Mouse (Mus musculus) heart, embryonic 12.5 days (tissue): Measurements from ENCODE around the gene Aloxe3. TPM values are rescaled to one million over a fixed set of nuclear protein-coding genes. Genes with fewer than 3 reads are reported as not detected.

ENCODE experiments used
- ATAC-seq: fragments of 200-750 bp; cut with Nextera tagmentation; 2 replicates; pipeline ENCODE4 v1.8.0; 2017; ENCODE audit warnings: moderate TSS enrichment, moderate library complexity; ENCODE audit not compliant: insufficient number of reproducible peaks, low FRiP score
- H3K27ac ChIP-seq: fragments of 300-500 bp; sonication (generic); 2 replicates; pipeline ENCODE4 v1.5.1; 2016; ENCODE audit warnings: mild to moderate bottlenecking, moderate library complexity; ENCODE audit not compliant: poor library complexity, severe bottlenecking
- H3K27me3 ChIP-seq: fragments of 300-500 bp; sonication (generic); replicated peaks from 2 replicates; pipeline ENCODE4 v1.6.1; 2016; ENCODE audit warnings: mild to moderate bottlenecking, moderate library complexity
- H3K36me3 ChIP-seq: fragments of 300-500 bp; sonication (generic); 2 replicates; pipeline ENCODE4 v1.6.1; 2016; ENCODE audit warnings: mild to moderate bottlenecking, moderate library complexity
- H3K4me1 ChIP-seq: fragments of 300-500 bp; sonication (generic); replicated peaks from 2 replicates; pipeline ENCODE4 v1.6.1; 2016; ENCODE audit warnings: mild to moderate bottlenecking
- H3K4me2 ChIP-seq: fragments of 300-500 bp; sonication (generic); 2 replicates; pipeline ENCODE4 v1.6.1; 2016; ENCODE audit warnings: mild to moderate bottlenecking, moderate library complexity
- H3K4me3 ChIP-seq: fragments of 300-500 bp; sonication (generic); 2 replicates; pipeline ENCODE4 v1.5.1; 2016; ENCODE audit warnings: mild to moderate bottlenecking
- H3K9ac ChIP-seq: fragments of 300-500 bp; sonication (generic); 2 replicates; pipeline ENCODE4 v1.6.1; 2016; ENCODE audit warnings: mild to moderate bottlenecking, moderate library complexity
- H3K9me3 ChIP-seq: fragments of 300-500 bp; sonication (generic); replicated peaks from 2 replicates; pipeline ENCODE4 v1.6.1; 2016; ENCODE audit warnings: mild to moderate bottlenecking, moderate library complexity
- WGBS: fragments of 180-500 bp; shearing (Covaris S2); methylation state at CpG from one replicate; pipeline ENCODE4 v1.1.7; 2016; 5-methylcytosine and 5-hydroxymethylcytosine counted together
- polyA plus RNA-seq: library from polyadenylated mRNA; unstranded; fragments of >200 nt; fragmentation: Nextera tagmentation; extraction: Ambion mirVana; gene quantifications from 2 replicates; pipeline ENCODE4 v1.2.1, GENCODE M21; 2016

Aloxe3 gene
- polyA plus RNA-seq, 1 experiment from 2014 or later: 0.54 TPM

GRCm38 (mm10) chr11:69102403-69102725 lies 23.3 kb upstream of the Aloxe3 start:
- ATAC-seq: no peak
- 89% methylated on average over 7 of the region's 7 CpGs for WGBS

GRCm38 (mm10) chr11:69103121-69103520 lies 22.6 kb upstream of the Aloxe3 start:
- WGBS: 89% methylated on average over 14 of the region's 14 CpGs
- ATAC-seq: no peak
- H3K36me3 ChIP-seq: peaks cover 77% of the 10 kb centered on the region

More at GRCm38 (mm10) chr11:69102403-69102725, 23.3 kb upstream of the Aloxe3 start:
- Histone ChIP-seq H3K4me3 (no peak overlapping the region), H3K36me3 (peaks cover 69% of the 10 kb centered on the region), H3K4me1 (peaks cover 35% of the 10 kb centered on the region), H3K27me3 (no peaks in the 10 kb centered on the region), H3K27ac (no peak overlapping the region), H3K9ac (no peak overlapping the region), H3K4me2 (no peak overlapping the region), H3K9me3 (no peaks in the 10 kb centered on the region)

GRCm38 (mm10) chr11:69103531-69104435 lies 21.9 kb upstream of the Aloxe3 start:
- ATAC-seq: no peak
- Histone ChIP-seq H3K27me3 (no peaks in the 10 kb centered on the region), H3K9me3 (no peaks in the 10 kb centered on the region), H3K36me3 (peaks cover 83% of the 10 kb centered on the region), H3K9ac (no peak overlapping the region), H3K4me1 (peaks cover 22% of the 10 kb centered on the region), H3K27ac (no peak overlapping the region), H3K4me2 (no peak overlapping the region), H3K4me3 (no peak overlapping the region)
- WGBS: 87% methylated on average over 15 of the region's 15 CpGs

More at GRCm38 (mm10) chr11:69103121-69103520, 22.6 kb upstream of the Aloxe3 start:
- Histone ChIP-seq H3K4me1 (peaks cover 28% of the 10 kb centered on the region), H3K4me2 (no peak overlapping the region), H3K9me3 (no peaks in the 10 kb centered on the region), H3K4me3 (no peak overlapping the region), H3K9ac (no peak overlapping the region), H3K27ac (no peak overlapping the region), H3K27me3 (no peaks in the 10 kb centered on the region)

- 87% methylated on average over 14 of the region's 14 CpGs for WGBS
- peaks cover 90% of the 10 kb centered on the region for H3K36me3 ChIP-seq
These were observed 21.2 kb upstream of the Aloxe3 start for GRCm38 (mm10) chr11:69104487-69104886.

GRCm38 (mm10) chr11:69105227-69105626 lies 20.5 kb upstream of the Aloxe3 start:
- ATAC-seq: no peak
- no peak overlapping the region for H3K4me2 ChIP-seq
- no peak overlapping the region for H3K27ac ChIP-seq
- H3K4me1 ChIP-seq: peaks cover 17% of the 10 kb centered on the region
- H3K9me3 ChIP-seq: no peaks in the 10 kb centered on the region
- no peaks in the 10 kb centered on the region for H3K27me3 ChIP-seq
- peaks cover 92% of the 10 kb centered on the region for H3K36me3 ChIP-seq
- H3K4me3 ChIP-seq: no peak overlapping the region
- 82% methylated on average over 6 of the region's 6 CpGs for WGBS
- no peak overlapping the region for H3K9ac ChIP-seq

More at GRCm38 (mm10) chr11:69104487-69104886, 21.2 kb upstream of the Aloxe3 start:
- H3K9ac ChIP-seq: no peak overlapping the region
- no peak overlapping the region for H3K27ac ChIP-seq
- H3K9me3 ChIP-seq: no peaks in the 10 kb centered on the region
- ATAC-seq: no peak
- no peaks in the 10 kb centered on the region for H3K27me3 ChIP-seq
- peaks cover 17% of the 10 kb centered on the region for H3K4me1 ChIP-seq
- no peak overlapping the region for H3K4me3 ChIP-seq
- H3K4me2 ChIP-seq: no peak overlapping the region

- no peaks in the 10 kb centered on the region for H3K27me3 ChIP-seq
- no peak overlapping the region for H3K4me2 ChIP-seq
- H3K4me3 ChIP-seq: no peak overlapping the region
- H3K4me1 ChIP-seq: peaks cover 11% of the 10 kb centered on the region
- H3K9me3 ChIP-seq: no peaks in the 10 kb centered on the region
- peaks cover 89% of the 10 kb centered on the region for H3K36me3 ChIP-seq
- 85% methylated on average over 2 of the region's 2 CpGs for WGBS
- ATAC-seq: no peak
- H3K27ac ChIP-seq: no peak overlapping the region
- H3K9ac ChIP-seq: no peak overlapping the region
These were observed 19.9 kb upstream of the Aloxe3 start for GRCm38 (mm10) chr11:69105796-69106195.

GRCm38 (mm10) chr11:69106299-69106698 lies 19.4 kb upstream of the Aloxe3 start:
- H3K27ac ChIP-seq: no peak overlapping the region
- no peak for ATAC-seq
- WGBS: 90% methylated on average over 11 of the region's 11 CpGs

GRCm38 (mm10) chr11:69106842-69107241 lies 18.9 kb upstream of the Aloxe3 start:
- no peak overlapping the region for H3K27ac ChIP-seq
- no peak overlapping the region for H3K4me3 ChIP-seq
- H3K36me3 ChIP-seq: peaks cover 78% of the 10 kb centered on the region
- no peaks in the 10 kb centered on the region for H3K9me3 ChIP-seq
- ATAC-seq: no peak
- H3K4me1 ChIP-seq: peaks cover 13% of the 10 kb centered on the region
- no peak overlapping the region for H3K9ac ChIP-seq
- WGBS: 84% methylated on average over 11 of the region's 11 CpGs
- H3K4me2 ChIP-seq: no peak overlapping the region
- no peaks in the 10 kb centered on the region for H3K27me3 ChIP-seq

More at GRCm38 (mm10) chr11:69106299-69106698, 19.4 kb upstream of the Aloxe3 start:
- H3K9me3 ChIP-seq: no peaks in the 10 kb centered on the region
- peaks cover 84% of the 10 kb centered on the region for H3K36me3 ChIP-seq
- no peak overlapping the region for H3K9ac ChIP-seq
- no peak overlapping the region for H3K4me3 ChIP-seq
- no peaks in the 10 kb centered on the region for H3K27me3 ChIP-seq
- H3K4me1 ChIP-seq: peaks cover 7% of the 10 kb centered on the region
- no peak overlapping the region for H3K4me2 ChIP-seq

- no peak for ATAC-seq
- no peaks in the 10 kb centered on the region for H3K27me3 ChIP-seq
- H3K4me3 ChIP-seq: no peak overlapping the region
- peaks cover 19% of the 10 kb centered on the region for H3K4me1 ChIP-seq
- 82% methylated on average over 11 of the region's 11 CpGs for WGBS
- H3K9me3 ChIP-seq: no peaks in the 10 kb centered on the region
- no peak overlapping the region for H3K27ac ChIP-seq
- peaks cover 70% of the 10 kb centered on the region for H3K36me3 ChIP-seq
- H3K9ac ChIP-seq: no peak overlapping the region
- H3K4me2 ChIP-seq: no peak overlapping the region
These were observed 18.0 kb upstream of the Aloxe3 start for GRCm38 (mm10) chr11:69107676-69108075.

- H3K4me3 ChIP-seq: no peak overlapping the region
- H3K36me3 ChIP-seq: peaks cover 64% of the 10 kb centered on the region
- H3K27me3 ChIP-seq: no peaks in the 10 kb centered on the region
- no peaks in the 10 kb centered on the region for H3K9me3 ChIP-seq
- 90% methylated on average over 9 of the region's 9 CpGs for WGBS
- H3K4me1 ChIP-seq: peaks cover 19% of the 10 kb centered on the region
- H3K27ac ChIP-seq: no peak overlapping the region
- H3K4me2 ChIP-seq: no peak overlapping the region
- ATAC-seq: no peak
- H3K9ac ChIP-seq: no peak overlapping the region
These were observed 17.5 kb upstream of the Aloxe3 start for GRCm38 (mm10) chr11:69108223-69108622.

GRCm38 (mm10) chr11:69109032-69109900 lies 16.4 kb upstream of the Aloxe3 start:
- Histone ChIP-seq H3K36me3 (peaks cover 54% of the 10 kb centered on the region), H3K27me3 (no peaks in the 10 kb centered on the region), H3K9me3 (no peaks in the 10 kb centered on the region), H3K4me2 (no peak overlapping the region), H3K4me1 (peaks cover 19% of the 10 kb centered on the region), H3K4me3 (no peak overlapping the region), H3K27ac (no peak overlapping the region), H3K9ac (no peak overlapping the region)
- ATAC-seq: no peak
- 75% methylated on average over 13 of the region's 13 CpGs for WGBS
